Mouse (Mus musculus) left cerebral cortex, postnatal 14 days (tissue): ENCODE results near the gene Prok1. TPM values are rescaled to one million over a fixed set of nuclear protein-coding genes. Genes with fewer than 3 reads are reported as not detected.

ENCODE experiments used
- DNase-seq, 2 experiments: peaks; one replicate each; pipeline ENCODE4 v3.0.0; 2021 to 2022; ENCODE audit warnings: low spot score in 2 of 2, mixed read lengths in 1 of 2
- intact Hi-C: fragments of 180-260 bp; cut with DNase I; formaldehyde crosslinking; loops from one replicate; pipeline ENCODE4 v1.15.1; 2025
- total RNA-seq, 2 experiments: library from RNA; stranded (reverse); gene quantifications; 2 replicates each; pipeline ENCODE4 v1.2.3; 2021

The Prok1 gene
- total RNA-seq, 2 experiments from 2014 or later: not detected

GRCm38 (mm10) chr3:107246876-107247275, 7.4 kb upstream of the Prok1 start:
- no peak for DNase-seq
- intact Hi-C loops: no loop called here

- DNase-seq: no peak
- intact Hi-C loops: no loop called here
Measured at GRCm38 (mm10) chr3:107241389-107242094, 2.0 kb upstream of the Prok1 start.

- DNase-seq: no peak
- intact Hi-C loops: loop anchor here (10.0 kb wide), 1 partner anchor 116 kb away; no protein-coding TSS in a partner anchor
Measured at GRCm38 (mm10) chr3:107238471-107238980, 981 bp downstream of the Prok1 start.

DNA sequence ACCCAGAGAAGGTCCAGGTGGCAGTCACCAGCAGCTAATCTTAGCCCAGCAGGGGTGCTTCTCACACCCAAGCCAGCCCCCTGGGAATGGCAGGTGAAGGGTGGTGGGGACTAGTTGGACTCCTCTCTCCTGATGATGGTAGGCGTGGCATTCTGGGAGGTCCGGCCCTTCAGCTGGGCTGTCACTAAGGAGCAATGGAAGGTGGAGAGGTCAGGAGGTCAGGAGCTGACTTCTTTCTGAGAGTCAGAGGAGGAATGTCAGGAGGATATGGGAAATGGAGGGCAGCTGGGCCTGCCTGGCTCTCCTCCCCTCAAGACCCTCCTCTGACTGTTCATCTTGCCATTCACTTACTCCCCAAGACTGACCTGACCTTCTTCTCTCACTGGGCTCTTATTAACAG, 1.5 kb downstream of the Prok1 start:
- DNase-seq: no peak
- intact Hi-C loops: loop anchor here (10.0 kb wide), 1 partner anchor 117 kb away; no protein-coding TSS in a partner anchor

DNA sequence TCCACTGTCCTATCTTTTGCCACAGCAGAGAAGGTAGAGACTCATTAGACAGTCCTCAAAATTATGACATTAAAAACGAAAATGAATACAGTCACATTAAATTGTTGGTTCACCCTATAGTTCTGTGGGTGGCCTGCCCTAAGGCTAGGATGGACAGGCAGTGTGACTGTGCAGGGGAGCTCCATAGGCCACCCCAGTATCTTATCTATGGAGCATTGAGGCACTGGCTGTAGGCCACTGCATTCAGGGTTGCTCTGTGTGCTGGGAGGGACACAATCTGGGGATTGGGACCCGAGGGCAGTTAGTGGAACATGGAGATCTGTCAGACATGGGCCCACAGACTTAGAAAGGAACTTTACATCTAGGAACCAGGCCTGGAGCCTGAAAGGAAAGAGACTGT, 5.6 kb downstream of the Prok1 start:
- intact Hi-C loops: loop anchor here (1.0 to 10.0 kb wide), 3 partner anchors 40 to 228 kb away; no protein-coding TSS in a partner anchor
- DNase-seq: no peak

GRCm38 (mm10) chr3:107233351-107233813, 6.1 kb downstream of the Prok1 start:
- intact Hi-C loops: loop anchor here (1.0 to 10.0 kb wide), 3 partner anchors 41 to 229 kb away; no protein-coding TSS in a partner anchor
- DNase-seq: peak; percentile 90 to 93

DNA sequence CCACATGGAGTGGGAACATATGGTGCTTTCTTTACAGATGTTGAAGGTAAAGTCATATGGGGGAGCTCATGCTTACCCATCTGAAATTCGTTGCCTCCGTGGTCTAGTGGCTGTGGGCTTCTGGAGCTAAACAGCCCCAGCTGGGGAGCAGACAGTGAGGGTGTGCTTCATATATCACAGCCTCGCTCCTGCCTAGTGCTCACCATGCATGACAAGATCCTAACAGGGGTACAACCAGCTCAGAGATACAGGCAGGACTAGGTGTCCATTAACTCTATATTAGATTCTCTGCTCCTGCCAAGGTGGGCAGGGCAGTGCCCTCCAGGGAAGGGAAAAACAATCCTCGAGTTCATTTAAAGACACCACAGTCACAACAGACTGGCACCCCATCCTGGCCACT, 8.3 kb downstream of the Prok1 start:
- intact Hi-C loops: loop anchor here (5.0 to 10.0 kb wide), 2 partner anchors 124 to 231 kb away; no protein-coding TSS in a partner anchor
- DNase-seq: no peak

DNA sequence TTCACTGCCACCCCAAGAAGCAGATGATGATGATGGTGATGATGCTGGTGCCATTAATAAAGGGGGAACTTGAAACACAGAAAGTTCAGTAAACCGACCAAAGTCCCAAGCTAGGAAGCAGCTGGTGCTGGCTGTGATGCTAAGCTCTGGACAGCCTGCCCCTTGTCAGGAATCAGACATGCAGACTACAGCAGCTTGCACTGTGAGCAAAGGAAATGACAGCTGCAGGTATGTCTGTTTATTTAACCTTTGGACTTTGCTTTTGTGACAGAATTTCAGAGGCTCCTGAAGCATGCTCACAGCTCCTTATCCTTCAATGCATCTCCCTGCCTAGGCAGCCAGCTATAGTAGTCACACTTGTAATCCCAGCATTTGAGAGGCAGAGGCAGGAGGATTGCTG, 9.0 kb downstream of the Prok1 start, which contains the start of gene A630076J17Rik:
TSS of gene A630076J17Rik (plus strand) at position 88 of the 400 bp plus-strand sequence.
- intact Hi-C loops: loop anchor here (5.0 to 10.0 kb wide), 2 partner anchors 124 to 232 kb away; no protein-coding TSS in a partner anchor
- no peak for DNase-seq

DNA sequence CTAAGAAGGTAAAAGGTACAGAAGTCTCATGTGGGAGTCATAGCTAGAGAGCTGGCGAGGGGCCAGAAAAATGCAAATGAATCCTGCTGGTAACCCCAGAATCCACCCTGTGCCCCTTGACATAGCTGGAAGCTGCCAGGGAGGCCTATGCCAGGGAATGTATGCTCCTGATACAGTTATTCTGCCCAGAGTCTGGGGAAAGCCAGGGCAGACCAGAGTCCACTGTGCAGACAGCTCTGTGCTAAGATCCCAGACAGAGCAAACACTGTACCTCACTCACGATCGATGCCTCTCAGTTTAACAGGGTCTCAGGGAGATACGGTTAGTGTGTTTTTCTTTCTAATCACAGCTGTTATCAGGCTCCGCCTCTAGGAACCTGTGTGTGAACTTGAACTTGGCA, 9.7 kb downstream of the Prok1 start:
- no peak for DNase-seq
- intact Hi-C loops: loop anchor here (5.0 to 10.0 kb wide), 2 partner anchors 125 to 232 kb away; no protein-coding TSS in a partner anchor

GRCm38 (mm10) chr3:107229221-107229620, 10.3 kb downstream of the Prok1 start:
- no peak for DNase-seq
- intact Hi-C loops: no loop called here

GRCm38 (mm10) chr3:107225820-107226219, 13.7 kb downstream of the Prok1 start:
- intact Hi-C loops: no loop called here
- DNase-seq: no peak

- intact Hi-C loops: no loop called here
- no peak for DNase-seq
Measured at GRCm38 (mm10) chr3:107223230-107223629, 16.3 kb downstream of the Prok1 start.

DNA sequence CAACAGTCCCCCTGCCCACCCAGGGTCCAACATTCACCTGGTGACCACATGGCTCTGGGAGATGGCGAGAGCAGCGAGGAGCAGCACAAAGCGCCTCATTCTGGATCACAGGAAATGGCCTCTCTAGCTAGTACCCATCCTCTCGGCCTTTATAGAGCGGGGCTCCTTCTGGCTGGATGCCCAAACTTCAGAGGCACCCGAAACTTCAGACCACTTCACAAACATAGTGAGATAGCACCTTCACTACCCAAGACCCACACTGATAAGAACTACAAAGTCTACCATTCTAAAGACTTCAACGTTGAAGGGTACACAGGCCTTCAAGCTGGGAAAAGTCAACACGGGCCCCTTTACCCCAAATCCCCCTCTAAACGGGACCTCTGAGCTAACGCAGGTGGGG, 17.9 kb downstream of the Prok1 start, which contains the start of gene Cym:
TSS of gene Cym (minus strand) at position 125 of the 400 bp plus-strand sequence.
- DNase-seq: no peak
- intact Hi-C loops: no loop called here

- DNase-seq: no peak
- intact Hi-C loops: no loop called here
Measured at GRCm38 (mm10) chr3:107218572-107218971, 20.9 kb downstream of the Prok1 start.

- DNase-seq: no peak
- intact Hi-C loops: no loop called here
Measured at GRCm38 (mm10) chr3:107217101-107217480, 22.4 kb downstream of the Prok1 start.

DNA sequence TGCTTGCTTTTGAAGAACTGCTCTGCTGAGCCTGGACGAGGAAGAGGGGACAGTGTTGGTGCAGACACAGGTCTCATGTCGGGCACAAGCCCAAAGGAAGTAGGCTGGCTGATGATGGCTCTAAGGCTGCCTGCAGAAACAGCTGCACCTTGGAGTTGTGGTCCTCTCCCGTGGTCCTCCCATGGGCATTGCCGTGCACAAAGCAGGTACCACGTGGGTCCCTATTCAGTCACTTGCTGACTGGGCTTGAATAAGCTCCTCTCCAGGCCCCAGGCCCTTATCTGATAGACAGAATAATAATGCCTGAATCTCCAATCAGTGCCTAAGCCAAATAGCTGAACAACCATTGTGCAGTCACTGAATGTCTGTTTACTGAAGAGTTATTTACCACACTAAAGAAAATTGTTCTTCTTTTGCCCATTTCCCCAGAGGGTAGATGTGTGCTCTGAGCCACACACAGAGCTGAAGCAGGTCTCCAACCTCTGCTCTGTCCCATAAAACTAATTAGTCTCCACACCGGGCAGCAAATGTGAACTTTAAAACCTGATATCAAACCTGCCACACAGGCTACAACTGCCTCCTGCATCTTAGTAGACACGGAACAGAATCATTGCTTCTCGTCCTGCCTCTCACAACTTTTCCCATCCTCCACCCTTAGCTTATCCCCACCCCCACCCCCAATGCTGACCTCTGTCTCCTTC, 23.0 kb downstream of the Prok1 start:
- DNase-seq: no peak
- intact Hi-C loops: no loop called here

- intact Hi-C loops: no loop called here
- DNase-seq: no peak
Measured at GRCm38 (mm10) chr3:107214606-107215005, 24.9 kb downstream of the Prok1 start.

- DNase-seq: no peak
- intact Hi-C loops: loop anchor here (2.0 to 10.0 kb wide), 2 partner anchors 67 to 257 kb away; no protein-coding TSS in a partner anchor
Measured at GRCm38 (mm10) chr3:107207625-107208253, 31.8 kb downstream of the Prok1 start.

DNA sequence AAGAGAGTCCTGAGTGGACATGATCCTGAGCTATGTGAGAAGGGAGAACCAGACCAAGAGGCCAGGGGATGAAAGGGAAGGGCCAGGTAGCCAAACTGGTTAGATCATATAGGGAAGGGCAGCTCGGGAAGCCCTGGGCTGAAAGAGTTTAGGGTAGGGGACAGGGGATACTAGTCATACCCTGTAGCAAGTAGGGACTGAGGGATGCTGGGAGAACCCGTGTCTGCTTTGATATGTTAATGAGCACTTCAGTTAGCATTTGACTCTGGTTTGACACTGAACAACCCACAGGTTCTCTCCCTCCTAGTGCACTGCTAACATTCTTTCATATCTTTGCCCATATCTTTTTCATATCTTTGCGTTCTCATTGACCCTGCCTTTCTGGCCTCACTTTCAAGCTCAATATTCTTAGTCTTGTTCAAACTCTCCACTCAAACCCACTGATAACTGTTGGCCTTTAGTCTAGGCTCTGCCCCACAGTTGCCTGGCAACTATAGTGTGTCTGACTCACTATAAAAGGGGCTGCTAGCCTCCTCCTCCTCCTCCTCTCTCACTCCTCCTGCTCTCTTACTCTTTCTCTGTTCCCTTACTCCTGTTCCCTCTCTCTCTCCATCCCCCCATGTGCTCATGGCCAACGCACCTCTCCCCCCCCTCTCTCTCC, 32.9 kb downstream of the Prok1 start:
- intact Hi-C loops: loop anchor here (2.0 to 10.0 kb wide), 2 partner anchors 68 to 258 kb away; no protein-coding TSS in a partner anchor
- DNase-seq: no peak
